10 mouse cellular contexts compared by ENCODE assay signal in the genomic region with DNA sequence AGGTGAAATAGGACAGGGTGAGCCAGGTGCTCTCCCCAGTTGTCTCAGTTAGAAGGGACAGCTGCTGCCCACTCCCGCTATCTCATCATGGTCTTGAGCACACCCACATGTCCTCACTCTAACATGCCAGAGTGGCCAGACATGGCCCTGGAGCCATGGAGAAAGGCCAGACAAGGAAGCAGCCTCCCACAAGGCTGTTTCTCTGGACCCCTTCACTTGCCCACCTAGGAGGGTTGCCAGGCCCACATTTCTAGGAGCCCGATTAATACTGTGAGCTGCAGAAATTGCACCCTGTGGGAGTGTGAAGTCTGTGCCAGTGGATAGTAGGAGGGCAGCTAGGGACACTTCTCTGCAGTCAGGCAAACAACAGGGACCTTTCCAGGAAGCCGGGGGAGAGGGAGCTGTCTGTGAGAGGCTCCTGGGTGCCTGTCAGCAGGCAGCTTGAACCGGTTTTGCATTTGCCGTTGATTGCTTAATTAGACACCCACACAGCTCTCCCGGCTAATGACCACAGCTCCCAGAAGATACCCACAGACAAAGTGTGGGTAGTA. TPM values are rescaled to one million over a fixed set of nuclear protein-coding genes. Genes with fewer than 3 reads are reported as not detected.
DNase-seq lines count a peak whose midpoint lies in the region; ATAC-seq lines count a peak whose summit lies in the region.
"Had no signal": no experiment of that assay in that cellular context is flagged by ENCODE, and none has a peak within 500 bp of the region (broad histone marks: within the 10 kb centered on the region; RNA-seq: fewer than 3 reads in every experiment).

No protein-coding gene starts in this region.

- H3K4me3 ChIP-seq in forebrain, embryonic 13.5 days: no peak overlapping the region
- H3K4me3 ChIP-seq in midbrain, embryonic 16.5 days (ENCODE audit: low read depth, low read length): no peak overlapping the region
- H3K4me3 ChIP-seq: stomach, embryonic 15.5 days had no signal

- peak; percentile 26 for DNase-seq in layer of hippocampus, adult 9-11 months
- DNase-seq in layer of hippocampus, postnatal 25 days (ENCODE audit: extremely low spot score in 1 of 2, low spot score in 1 of 2): no peak
- peak; percentile 58 for DNase-seq in heart, postnatal 4 days
- no peak for DNase-seq in adrenal gland, postnatal 4 days (ENCODE audit: low spot score in 2 of 2)
- no peak for DNase-seq in gastrocnemius, postnatal 36 days
- no peak for DNase-seq in frontal cortex, postnatal 36 days (ENCODE audit: low spot score in 2 of 2)

- no peak overlapping the region for H3K9ac ChIP-seq in forebrain, embryonic 13.5 days
- H3K9ac ChIP-seq in midbrain, embryonic 16.5 days (ENCODE audit: low read depth, low read length): peak overlapping the region; percentile 2; the same call in 1 of the 2 replicates
- H3K9ac ChIP-seq: stomach, embryonic 15.5 days had no signal

- H3K4me1 ChIP-seq in forebrain, embryonic 13.5 days: peaks cover 47% of the 10 kb centered on the region
- H3K4me1 ChIP-seq in midbrain, embryonic 16.5 days (ENCODE audit: control insufficient read depth, insufficient read depth, low read length): peaks cover 21% of the 10 kb centered on the region

- 33% methylated on average over 6 of the region's 6 CpGs for WGBS in forebrain, embryonic 13.5 days
- WGBS in midbrain, embryonic 16.5 days: 41% methylated on average over 6 of the region's 6 CpGs

- H3K27me3 ChIP-seq in forebrain, embryonic 13.5 days: peaks cover 6% of the 10 kb centered on the region; the same call in 1 of the 2 replicates
- H3K27me3 ChIP-seq in midbrain, embryonic 16.5 days (ENCODE audit: control insufficient read depth, insufficient read depth, low read depth, low read length): no peaks in the 10 kb centered on the region
- H3K27me3 ChIP-seq: stomach, embryonic 15.5 days had no signal

- H3K9me3 ChIP-seq in forebrain, embryonic 13.5 days (replicated peaks): no peaks in the 10 kb centered on the region
- H3K9me3 ChIP-seq in midbrain, embryonic 16.5 days (replicated peaks; ENCODE audit: control insufficient read depth, low read length, poor library complexity, severe bottlenecking): no peaks in the 10 kb centered on the region
- H3K9me3 ChIP-seq: G1E; stomach, embryonic 15.5 days had no signal

- H3K4me2 ChIP-seq in forebrain, embryonic 13.5 days: no peak overlapping the region
- H3K4me2 ChIP-seq in midbrain, embryonic 16.5 days (ENCODE audit: low read length): no peak overlapping the region
- H3K4me2 ChIP-seq: stomach, embryonic 15.5 days had no signal

- peak; percentile 28; the same call in 1 of the 2 replicates for ATAC-seq in forebrain, embryonic 13.5 days
- ATAC-seq in midbrain, embryonic 16.5 days: no peak

- intact Hi-C loops in gastrocnemius, postnatal 36 days (cut with DNase I): no loop called here

- H3K27ac ChIP-seq in forebrain, embryonic 13.5 days: 0 out of 2 replicates have a peak overlapping the region, but pooled peaks have one; percentile 25
- no peak overlapping the region for H3K27ac ChIP-seq in midbrain, embryonic 16.5 days (ENCODE audit: low read length)
- H3K27ac ChIP-seq: stomach, embryonic 15.5 days had no signal

- no peaks in the 10 kb centered on the region for H3K36me3 ChIP-seq in forebrain, embryonic 13.5 days (ENCODE audit: poor library complexity, severe bottlenecking)
- no peaks in the 10 kb centered on the region for H3K36me3 ChIP-seq in midbrain, embryonic 16.5 days (ENCODE audit: control insufficient read depth, insufficient read depth, low read length)
- H3K36me3 ChIP-seq: G1E; stomach, embryonic 15.5 days had no signal

RNA-seq across cellular contexts. Expression of gene Plekha6, which starts 58.5 kb away (rescaled TPM):
- total RNA-seq in layer of hippocampus, postnatal 25 days (2021): 10 to 100 TPM; 34.4 to 52.1 TPM
- polyA plus RNA-seq in forebrain, embryonic 13.5 days (2015; fragmentation: Nextera tagmentation; extraction: Ambion mirVana): 13.5 and 14.9 TPM in 2 replicates
- total RNA-seq in heart, postnatal 4 days (2021): 10 to 100 TPM; 42.1 to 45.9 TPM
- 17.3 and 22.2 TPM in 2 replicates for polyA plus RNA-seq in midbrain, embryonic 16.5 days (2015; fragmentation: Nextera tagmentation; extraction: Ambion mirVana)
- 10 to 100 TPM; 22.2 to 32.7 TPM for total RNA-seq in adrenal gland, postnatal 4 days (2021)
- 10 to 100 TPM in 1 of 2 experiments, 1 to 10 TPM in 1; 6.7 to 11.5 TPM for total RNA-seq in gastrocnemius, postnatal 36 days (2021)

Comparison
In these comparisons a context has a peak if more than half of its experiments do, and no peak if none do; other contexts are left out.
1. DNase-seq: peak in layer of hippocampus, adult 9-11 months (single experiment) and heart, postnatal 4 days (single experiment); none in layer of hippocampus, postnatal 25 days (0 of 2), adrenal gland, postnatal 4 days (0 of 2), gastrocnemius, postnatal 36 days (0 of 2) and frontal cortex, postnatal 36 days (0 of 2).